Mouse (Mus musculus) embryonic stem cell, embryonic (primary cell): Measurements from ENCODE around the gene Pik3cg.
"Not testable (repeated sequence)": the region's sequence is repeated elsewhere in the genome, so short reads cannot be mapped to it uniquely, and the experiment has no call there.

Source experiments
- CTCF ChIA-PET, 4 experiments: fragments of 300-600 bp in 2 of 4; fragments of 350-600 bp in 2 of 4; sonication (Branson Sonifier 250); formaldehyde crosslinking; loops; one replicate each; lab custom pipeline; 2022; ENCODE audit warnings: inconsistent platforms in 2 of 4; lab: Charles Lee
- POLR2A ChIA-PET, 4 experiments: fragments of 300-600 bp in 2 of 4; fragments of 350-600 bp in 2 of 4; sonication (Branson Sonifier 250); formaldehyde crosslinking; loops; one replicate each; lab custom pipeline; 2022; ENCODE audit warnings: antibody characterized with exemption in 4 of 4, inconsistent platforms in 1 of 4; lab: Charles Lee

The Pik3cg gene

DNA sequence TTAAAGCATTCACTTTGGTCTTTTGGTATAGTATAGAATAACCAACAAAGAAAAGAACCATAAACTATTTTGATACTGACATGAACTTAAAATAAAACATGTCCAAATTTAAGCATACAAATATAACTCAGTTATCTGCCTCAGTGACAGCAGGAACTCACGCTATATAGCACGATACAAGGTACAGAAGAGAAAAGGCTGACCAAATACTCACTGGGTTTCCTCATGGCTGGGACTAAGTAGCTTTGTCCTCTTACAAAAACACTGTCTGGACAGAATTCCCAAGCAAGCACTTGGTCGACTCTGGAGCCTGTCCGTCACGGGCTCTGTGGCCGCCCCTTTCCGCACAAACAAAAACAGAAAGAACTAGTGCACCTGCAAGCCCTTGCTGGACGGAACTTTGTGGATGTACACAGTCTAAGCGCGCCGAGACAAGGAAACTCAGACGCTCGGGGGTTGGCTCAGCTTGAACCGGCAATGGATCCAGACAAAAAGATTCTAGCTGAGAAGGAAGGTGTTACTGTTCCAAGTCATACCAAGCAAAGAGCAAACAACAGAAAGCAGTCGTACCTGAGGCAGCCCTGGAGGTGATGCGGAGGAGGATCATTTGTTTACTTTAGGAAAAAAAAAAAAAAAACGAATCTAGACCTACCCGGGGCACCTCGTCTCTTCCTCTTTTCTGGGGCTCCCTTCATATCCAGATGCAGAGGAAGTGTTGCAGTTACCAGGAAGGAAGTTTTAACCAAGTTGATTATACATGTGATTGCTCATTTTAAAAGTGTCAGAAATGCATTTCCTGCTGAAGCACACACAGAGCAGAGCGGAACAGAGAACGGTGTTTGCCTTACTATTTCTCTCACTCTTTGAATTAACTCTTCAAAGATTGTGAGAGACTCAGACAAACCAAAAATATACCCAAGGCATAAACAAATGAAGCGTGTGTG lies at the start of gene Pik3cg:
Gene Pik3cg, minus strand, starts transcription at position 712 of the 944 bp plus-strand sequence.
- CTCF ChIA-PET = interaction anchor here in 1 of 4 experiments (0.6 kb wide), 1 partner anchor 836 kb away, joined by 14 read pairs; no protein-coding TSS in a partner anchor
- POLR2A ChIA-PET = interaction anchor here in 1 of 4 experiments (0.7 kb wide), 1 partner anchor 644 kb away, joined by 4 read pairs; no protein-coding TSS in a partner anchor

DNA sequence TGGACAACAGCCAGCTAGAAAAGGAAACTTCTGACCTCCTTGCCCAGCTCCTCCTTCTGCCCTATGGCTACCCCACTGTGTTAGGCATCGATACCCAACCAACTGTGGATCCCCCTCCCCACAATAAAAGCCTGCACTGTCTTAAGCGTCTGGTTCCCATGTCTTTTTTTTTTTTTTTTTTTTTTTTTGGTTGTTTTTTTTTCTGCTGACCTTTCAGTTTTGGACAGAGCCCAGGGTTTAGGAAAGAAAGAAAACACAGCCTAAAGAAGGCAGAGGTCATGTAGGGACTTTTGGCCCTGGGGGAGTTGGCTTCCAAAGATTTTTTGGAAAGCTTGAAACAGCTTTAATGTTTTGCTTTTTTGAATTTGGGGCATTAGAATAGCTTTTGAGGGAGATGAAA lies 40.0 kb upstream of the Pik3cg start:
- ChIA-PET POLR2A (no interaction called here), CTCF (interaction anchor here in 1 of 4 experiments (1.0 kb wide), 1 partner anchor 272 kb away, joined by 3 read pairs; no protein-coding TSS in a partner anchor)

DNA sequence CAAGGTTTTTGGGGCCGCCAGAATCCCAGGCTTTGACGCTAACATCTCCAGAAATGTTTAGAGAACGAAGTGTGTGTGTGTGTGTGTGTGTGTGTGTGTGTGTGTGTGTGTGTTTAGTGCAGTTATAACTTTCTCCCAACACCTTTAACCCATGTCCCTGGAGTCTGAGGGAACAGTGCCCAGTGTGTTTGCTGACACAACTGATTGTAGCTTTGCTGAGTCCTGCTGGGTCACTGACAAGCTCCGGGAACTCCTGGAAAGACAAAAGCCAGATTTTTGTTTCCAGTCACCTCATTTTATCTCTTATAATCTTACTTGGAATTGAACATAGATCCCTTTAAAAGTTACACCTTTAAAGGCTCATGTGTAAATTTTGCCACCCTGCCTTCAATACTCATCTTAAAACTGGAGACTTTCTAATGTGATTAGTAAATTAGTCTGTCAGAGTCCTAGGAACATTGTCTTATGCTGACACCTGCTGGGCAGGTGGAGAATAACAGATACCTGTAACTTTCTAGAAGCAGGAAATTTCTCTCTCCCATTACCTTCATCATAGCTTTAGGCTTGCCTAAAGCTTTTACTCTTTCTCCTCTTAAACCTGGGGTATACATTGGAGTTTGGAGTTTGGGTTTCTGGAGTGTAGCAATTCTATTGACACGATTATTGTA lies 37.2 kb upstream of the Pik3cg start:
- POLR2A ChIA-PET = interaction anchor here in 2 of 4 experiments (1.1 to 1.2 kb wide), 2 partner anchors 45 to 295 kb away, joined by 3 read pairs; partner anchors contain the start of gene Hbp1 (in 1 of the 2)
- CTCF ChIA-PET = interaction anchor here (0.6 to 1.3 kb wide), 9 partner anchors 10 to 280 kb away, joined by 3 to 6 read pairs (median 3); no protein-coding TSS in a partner anchor

DNA sequence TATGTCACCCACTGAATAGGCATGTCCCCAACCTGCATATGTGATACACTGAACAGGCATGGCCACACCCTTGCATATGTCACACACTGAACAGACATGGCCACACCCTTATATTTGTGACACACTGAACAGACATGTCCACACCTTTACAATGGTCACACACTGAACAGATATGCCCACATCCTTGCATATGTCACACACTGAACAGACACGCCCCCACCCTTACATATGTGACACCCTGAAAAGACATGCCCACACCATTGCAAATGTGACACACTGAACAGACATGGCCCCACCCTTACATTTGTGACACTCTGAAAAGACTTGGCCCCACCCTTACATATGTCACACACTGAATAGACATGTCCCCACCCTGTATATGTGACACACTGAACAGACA lies 35.1 kb upstream of the Pik3cg start:
- ChIA-PET CTCF (no interaction called here), POLR2A (no interaction called here)

DNA sequence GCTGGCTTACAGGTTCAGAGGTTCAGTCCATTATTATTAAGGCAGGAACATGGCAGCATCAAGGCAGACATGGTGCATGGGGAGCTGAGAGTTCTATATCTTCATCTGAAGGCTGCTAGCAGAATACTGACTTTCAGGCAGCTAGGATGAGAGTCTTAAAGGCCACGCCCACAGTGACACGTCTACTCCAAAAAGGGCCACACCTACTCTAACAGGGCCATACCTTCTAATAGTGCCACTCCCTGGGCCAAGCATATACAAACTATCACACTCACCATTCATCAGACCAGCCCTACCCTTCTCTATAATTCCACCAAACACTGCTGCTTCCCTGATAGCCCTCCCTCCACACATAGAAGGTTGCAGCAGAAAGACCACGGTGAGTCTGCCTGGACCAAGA lies 30.7 kb upstream of the Pik3cg start:
- CTCF ChIA-PET = not testable (repeated sequence)
- POLR2A ChIA-PET = interaction anchor here in 1 of 4 experiments (0.7 kb wide), 1 partner anchor 138 kb away, joined by 3 read pairs; no protein-coding TSS in a partner anchor

DNA sequence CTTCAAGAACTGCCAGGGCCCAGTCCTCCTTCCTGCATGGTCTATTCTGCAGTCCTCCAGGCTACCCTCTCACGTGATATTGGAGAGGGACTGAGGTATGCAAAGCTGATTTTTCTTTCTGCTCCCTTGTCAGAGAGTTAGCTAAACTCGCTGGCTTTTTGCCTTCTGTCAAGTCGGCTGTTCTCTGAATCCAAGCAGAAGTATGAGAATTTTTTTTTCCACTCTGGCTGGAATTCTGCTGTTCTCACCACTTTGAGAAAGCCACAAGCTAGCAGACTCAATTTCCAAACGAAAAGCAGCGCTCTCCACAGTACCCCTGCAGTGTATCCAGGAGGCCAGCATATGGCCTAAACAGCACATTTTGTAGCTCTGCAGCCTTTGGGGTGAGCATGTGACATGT lies 30.0 kb upstream of the Pik3cg start:
- ChIA-PET POLR2A (interaction anchor here in 1 of 4 experiments (0.7 kb wide), 1 partner anchor 139 kb away, joined by 3 read pairs; no protein-coding TSS in a partner anchor), CTCF (no interaction called here)

DNA sequence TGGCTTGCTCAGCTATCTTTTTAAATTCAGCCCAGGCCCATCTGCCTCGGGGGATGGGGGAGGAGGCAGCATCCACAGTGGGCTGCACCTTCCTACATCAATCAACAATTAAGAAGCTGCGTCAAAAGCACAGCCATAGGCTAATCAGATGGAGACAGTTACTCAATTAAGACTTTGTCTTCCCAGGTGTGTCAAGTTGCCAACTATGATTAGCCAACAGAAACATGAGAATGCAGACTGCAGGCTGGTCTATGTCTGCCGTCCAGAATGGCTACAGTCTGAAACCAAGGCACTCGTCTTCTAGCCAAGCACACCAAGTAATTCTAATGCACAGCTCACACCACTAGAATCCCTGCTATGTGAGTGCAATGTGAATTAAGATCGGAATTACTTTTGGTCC lies 29.4 kb upstream of the Pik3cg start:
- CTCF ChIA-PET = no interaction called here
- POLR2A ChIA-PET = interaction anchor here in 1 of 4 experiments (1.0 kb wide), 1 partner anchor 289 kb away, joined by 3 read pairs; no protein-coding TSS in a partner anchor

DNA sequence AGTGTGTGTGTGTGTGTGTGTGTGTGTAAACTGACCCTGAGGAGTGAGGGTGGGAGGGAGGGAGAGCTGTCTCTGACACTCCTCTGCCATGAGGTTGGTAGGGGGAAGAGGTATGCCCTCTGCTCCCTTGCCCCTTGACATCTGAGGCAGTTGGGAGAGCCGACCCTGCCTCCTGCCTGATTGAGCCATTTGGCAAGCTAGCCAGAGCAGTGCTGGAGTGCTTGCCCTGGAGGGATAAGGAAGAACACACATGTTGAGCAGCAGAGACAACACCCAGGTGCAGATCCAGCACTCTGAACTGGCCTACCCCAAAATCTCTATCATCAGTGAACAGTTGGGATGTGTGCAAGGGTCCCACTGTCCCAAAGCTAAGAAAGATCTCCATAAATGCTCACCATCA lies 28.7 kb upstream of the Pik3cg start:
- ChIA-PET POLR2A (interaction anchor here in 1 of 4 experiments (1.0 kb wide), 1 partner anchor 288 kb away, joined by 3 read pairs; no protein-coding TSS in a partner anchor), CTCF (no interaction called here)

DNA sequence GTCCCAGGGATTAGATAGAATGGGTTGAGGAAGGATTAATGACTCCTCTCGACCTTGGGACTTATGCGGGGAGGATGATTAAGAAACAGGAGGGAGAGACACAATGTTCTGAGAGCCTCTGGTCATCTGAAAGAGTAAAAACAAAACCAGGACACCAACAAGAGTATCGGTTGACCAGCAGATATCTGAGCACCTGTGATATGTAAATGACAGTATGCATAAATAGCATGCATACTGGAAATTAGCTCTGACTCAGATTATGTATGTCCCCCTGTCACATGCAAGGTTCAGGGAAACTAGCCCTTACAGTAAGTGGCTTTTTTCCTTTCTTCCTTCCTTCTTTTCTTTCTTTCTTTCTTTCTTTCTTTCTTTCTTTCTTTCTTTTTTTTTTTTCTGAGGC lies 28.0 kb upstream of the Pik3cg start:
- CTCF ChIA-PET = interaction anchor here in 2 of 4 experiments (0.6 to 1.7 kb wide), 2 partner anchors 9 to 10 kb away, joined by 3 to 4 read pairs; no protein-coding TSS in a partner anchor
- POLR2A ChIA-PET = interaction anchor here in 1 of 4 experiments (1.0 kb wide), 1 partner anchor 287 kb away, joined by 3 read pairs; no protein-coding TSS in a partner anchor

DNA sequence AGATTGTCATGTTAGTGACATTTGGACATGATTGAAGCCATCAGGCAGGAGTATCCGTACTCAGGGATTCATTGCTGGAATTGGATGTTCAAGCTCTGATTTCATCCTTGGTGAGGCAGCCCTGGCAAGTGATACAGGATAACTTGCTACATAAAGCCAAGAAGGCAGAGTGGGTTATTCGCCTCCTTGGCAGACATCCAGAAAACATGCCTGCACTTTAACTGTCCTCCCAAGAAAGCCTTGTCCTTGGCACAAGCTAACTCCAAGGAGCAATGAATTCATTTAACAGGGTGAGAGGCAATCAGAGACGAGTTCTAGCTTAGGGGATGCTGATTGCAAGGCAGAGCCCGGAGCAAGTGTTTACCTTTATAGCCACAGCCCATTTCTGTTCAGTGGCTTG lies 25.4 kb upstream of the Pik3cg start:
- CTCF ChIA-PET = interaction anchor here in 1 of 4 experiments (0.8 kb wide), 1 partner anchor 12 kb away, joined by 3 read pairs; no protein-coding TSS in a partner anchor
- POLR2A ChIA-PET = no interaction called here

DNA sequence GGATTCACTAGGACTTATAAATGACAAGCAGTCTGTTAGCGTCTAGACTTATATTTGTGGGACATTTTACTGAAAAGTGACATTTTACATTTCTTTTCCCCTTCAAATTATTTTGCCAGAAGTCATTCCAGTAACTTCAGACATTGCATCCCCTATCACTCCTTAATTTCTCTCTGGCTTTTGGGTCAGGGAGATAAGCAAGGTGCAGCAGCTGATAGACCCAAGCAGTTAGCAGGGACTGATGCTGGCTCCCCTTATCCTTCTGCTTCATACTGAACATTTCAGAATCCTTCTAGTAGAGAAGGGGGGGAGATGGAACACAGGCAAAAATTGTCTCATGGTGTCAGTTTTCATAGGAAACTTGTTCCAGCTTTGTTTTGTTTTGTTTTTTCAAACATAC lies 22.9 kb upstream of the Pik3cg start:
- CTCF ChIA-PET = no interaction called here
- POLR2A ChIA-PET = no interaction called here

DNA sequence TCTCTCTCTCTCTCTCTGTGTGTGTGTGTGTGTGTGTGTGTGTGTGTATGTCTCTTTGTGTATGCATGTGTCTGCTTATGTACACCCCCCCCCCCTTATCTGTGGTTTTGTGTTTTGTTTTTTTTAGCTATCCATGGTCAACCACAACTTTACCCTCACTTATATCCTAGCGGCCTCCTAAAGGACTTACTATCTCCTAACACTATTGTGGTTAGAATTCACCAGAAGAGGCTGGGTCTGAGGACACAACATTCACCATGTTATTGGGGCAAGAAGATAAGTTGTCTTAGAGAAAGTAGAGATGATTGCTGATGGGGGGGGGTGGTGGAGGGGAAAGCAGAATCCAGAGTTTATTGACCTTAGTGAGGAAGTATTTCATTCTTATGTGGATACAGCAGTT lies 15.2 kb upstream of the Pik3cg start:
- ChIA-PET POLR2A (interaction anchor here in 1 of 4 experiments (0.6 kb wide), 1 partner anchor 1606 kb away, joined by 5 read pairs; no protein-coding TSS in a partner anchor), CTCF (no interaction called here)

DNA sequence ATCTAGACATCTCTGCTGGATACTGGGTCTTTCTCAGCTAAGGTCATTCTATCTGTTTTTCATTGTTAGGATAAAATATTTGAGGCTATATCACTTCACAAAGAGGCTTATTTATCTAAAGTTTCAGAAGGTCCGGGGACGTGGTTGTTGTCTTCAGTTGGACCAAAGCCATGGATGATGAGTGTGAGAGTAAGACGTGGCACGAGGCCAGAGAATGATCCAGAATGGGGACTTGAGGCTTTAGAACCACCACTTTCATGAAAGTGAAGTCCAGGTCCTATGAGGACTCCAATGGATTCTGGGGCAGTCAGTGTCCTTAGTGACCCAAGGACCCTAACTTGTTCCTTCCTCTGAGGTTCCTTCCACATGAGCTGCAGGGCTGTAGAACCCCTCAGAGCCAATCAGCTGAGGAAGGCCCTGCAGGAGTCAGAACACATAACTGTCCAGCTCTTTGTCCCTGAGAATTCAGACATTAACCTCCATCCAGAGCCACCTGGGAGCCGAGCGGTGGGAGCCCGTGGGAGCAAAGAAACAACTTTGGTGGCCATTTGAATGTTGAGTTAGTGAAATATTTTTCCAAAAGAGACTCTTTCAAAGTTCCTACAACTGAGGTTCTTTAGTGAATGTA lies 14.4 kb upstream of the Pik3cg start:
- ChIA-PET POLR2A (no interaction called here), CTCF (no interaction called here)

DNA sequence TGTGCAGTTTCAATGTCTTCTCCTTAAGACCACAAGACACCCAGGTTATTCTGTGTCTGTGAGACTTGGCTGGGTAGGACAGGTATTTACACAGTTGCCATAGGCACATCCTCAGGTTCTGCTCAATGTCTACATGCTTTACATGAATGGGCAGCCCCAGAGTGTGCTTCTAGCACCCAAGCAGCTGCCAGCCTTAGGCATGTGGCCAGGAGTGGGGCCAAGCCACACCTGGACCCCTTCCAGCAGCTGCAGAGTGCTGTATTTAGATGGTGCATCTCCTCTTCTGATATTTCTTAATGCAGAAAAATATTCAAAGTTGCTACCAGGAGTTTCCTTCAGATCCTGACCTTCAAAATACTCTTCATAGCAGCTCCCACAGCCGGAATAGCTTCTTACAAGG lies 11.9 kb upstream of the Pik3cg start:
- ChIA-PET CTCF (no interaction called here), POLR2A (no interaction called here)

DNA sequence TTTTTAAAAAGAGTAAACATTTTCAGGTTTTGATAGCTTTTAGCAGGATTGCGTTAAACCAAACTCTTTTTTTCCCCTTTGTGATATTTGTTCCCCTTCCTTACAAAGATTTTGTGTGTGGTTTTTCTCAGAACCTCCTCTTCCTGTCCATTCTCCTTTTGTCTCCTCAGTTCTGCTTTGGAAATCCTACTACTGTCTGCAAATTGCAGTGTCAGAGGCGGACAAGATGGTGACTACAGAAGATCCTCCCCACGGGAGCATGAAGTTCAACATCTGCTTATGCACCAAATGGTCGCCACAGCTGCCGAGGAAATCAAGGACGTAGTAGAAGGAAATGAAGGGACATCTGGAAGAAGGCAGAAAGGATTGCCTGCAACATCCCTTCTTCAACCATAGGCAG lies 6.7 kb upstream of the Pik3cg start:
- CTCF ChIA-PET = no interaction called here
- POLR2A ChIA-PET = no interaction called here

DNA sequence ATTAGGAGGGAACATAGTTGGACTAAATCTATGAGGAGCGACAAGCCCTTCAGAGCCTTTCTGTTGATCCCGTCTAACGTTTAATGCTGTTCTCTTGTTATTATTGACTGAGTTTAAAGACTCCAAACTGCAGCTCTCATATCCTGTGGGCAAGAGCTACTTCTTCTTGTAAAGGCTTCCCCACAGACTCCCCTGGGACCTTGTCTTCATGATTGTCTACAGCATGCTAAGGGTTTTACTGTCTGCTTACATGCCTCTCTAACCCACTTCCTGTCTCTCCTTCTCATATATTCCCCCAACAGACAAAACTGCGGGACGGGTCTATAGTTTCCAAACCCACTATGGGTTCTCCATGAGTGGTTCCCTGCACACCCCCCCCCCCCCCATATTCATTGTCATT lies 4.2 kb upstream of the Pik3cg start:
- ChIA-PET CTCF (no interaction called here), POLR2A (no interaction called here)

DNA sequence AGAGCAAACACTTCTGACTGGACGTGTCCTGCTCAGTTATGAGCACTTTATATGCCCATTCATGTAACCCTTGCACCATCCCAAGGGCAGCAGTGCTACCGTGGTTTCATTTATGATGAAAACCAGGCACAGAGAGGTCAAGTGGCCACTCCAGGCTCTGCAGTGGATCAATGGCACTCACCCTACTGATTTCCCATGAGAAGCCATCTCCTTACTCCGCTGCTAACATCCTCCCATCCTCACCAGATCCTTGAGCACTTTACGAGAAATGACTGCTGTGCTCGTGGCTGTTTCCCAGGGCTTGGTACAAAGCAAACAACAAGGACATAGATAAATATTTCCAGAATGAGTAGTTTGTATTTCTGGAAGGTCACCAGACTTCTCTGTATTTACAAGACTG lies 3.7 kb upstream of the Pik3cg start:
- ChIA-PET POLR2A (no interaction called here), CTCF (no interaction called here)

DNA sequence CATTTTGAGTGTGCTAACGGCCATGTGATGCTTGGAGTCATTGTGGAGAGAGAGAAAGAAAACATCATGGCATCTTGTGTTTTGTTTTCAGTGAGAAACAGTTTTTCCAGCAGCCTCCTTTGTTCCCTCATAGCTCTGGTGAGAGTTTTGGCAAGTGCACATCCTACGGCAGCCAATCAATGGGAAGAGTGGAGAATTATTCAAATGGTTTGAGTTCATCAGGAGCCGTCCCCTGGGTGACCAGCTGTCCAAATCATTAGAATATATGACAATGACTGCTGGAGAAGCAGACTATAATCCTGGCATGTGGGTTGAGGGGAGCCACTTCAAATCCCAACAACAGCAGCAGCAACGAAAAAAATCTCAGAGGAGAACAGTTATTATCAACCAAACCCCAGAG lies 2.8 kb upstream of the Pik3cg start:
- CTCF ChIA-PET = no interaction called here
- POLR2A ChIA-PET = no interaction called here

DNA sequence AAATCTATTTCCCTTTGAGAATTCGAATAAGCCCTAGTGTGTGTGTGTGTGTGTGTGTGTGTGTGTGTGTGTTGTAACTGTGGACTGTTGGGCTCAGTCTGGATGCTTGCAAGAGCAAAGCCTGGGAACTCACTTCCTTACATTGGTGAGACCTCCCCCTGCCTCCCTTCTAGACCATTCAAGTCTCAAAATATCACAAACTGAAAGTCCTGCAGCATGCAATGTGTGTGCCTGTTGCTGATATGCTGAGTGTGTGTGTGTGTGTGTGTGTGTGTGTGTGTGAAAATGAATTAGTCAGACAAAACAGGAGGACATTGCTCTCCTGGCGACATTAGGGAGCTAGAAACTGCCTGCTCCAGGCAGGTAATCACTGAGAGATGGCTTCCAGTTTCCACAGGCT lies 492 bp upstream of the Pik3cg start:
- POLR2A ChIA-PET = interaction anchor here in 1 of 4 experiments (0.7 kb wide), 1 partner anchor 643 kb away, joined by 4 read pairs; no protein-coding TSS in a partner anchor

More for the DNA sequence above, 492 bp upstream of the Pik3cg start:
- CTCF ChIA-PET = no interaction called here
